Mouse (Mus musculus): ENCODE data around the gene Slc39a8. TPM values are rescaled to one million over a fixed set of nuclear protein-coding genes. Genes with fewer than 3 reads are reported as not detected.

The Slc39a8 gene
- polyA plus RNA-seq, 1 experiment from 2014 or later = 51.7 TPM

- H3K9me3 ChIP-seq (replicated peaks; ENCODE audit: control insufficient read depth, low read length) = no peaks in the 10 kb centered on the region
- no peak overlapping the region for H3K4me2 ChIP-seq
- no peak overlapping the region for H3K9ac ChIP-seq (ENCODE audit: low read depth, low read length)
- no peaks in the 10 kb centered on the region for H3K36me3 ChIP-seq (ENCODE audit: control insufficient read depth, insufficient read depth, low read length)
- H3K4me3 ChIP-seq (ENCODE audit: low read depth, low read length) = no peak overlapping the region
- no peak overlapping the region for H3K27ac ChIP-seq (ENCODE audit: low read depth, low read length)
- WGBS (ENCODE audit: insufficient replicate concordance) = 94% methylated on average over 6 of the region's 6 CpGs
- no peak for ATAC-seq (replicated peaks; ENCODE audit: insufficient number of reproducible peaks, low FRiP score, low TSS enrichment)
- no peaks in the 10 kb centered on the region for H3K27me3 ChIP-seq (ENCODE audit: control insufficient read depth, insufficient read depth, low read length)
- no peaks in the 10 kb centered on the region for H3K4me1 ChIP-seq (ENCODE audit: control insufficient read depth, insufficient read depth, low read length)
These were observed 53.0 kb downstream of the Slc39a8 start for GRCm38 (mm10) chr3:135878048-135878447.

- Histone ChIP-seq H3K27me3 (ENCODE audit: control insufficient read depth, insufficient read depth, low read length) (no peaks in the 10 kb centered on the region), H3K4me1 (ENCODE audit: control insufficient read depth, insufficient read depth, low read length) (no peaks in the 10 kb centered on the region), H3K4me3 (ENCODE audit: low read depth, low read length) (no peak overlapping the region), H3K9me3 (replicated peaks; ENCODE audit: control insufficient read depth, low read length) (no peaks in the 10 kb centered on the region), H3K9ac (ENCODE audit: low read depth, low read length) (no peak overlapping the region), H3K4me2 (no peak overlapping the region), H3K36me3 (ENCODE audit: control insufficient read depth, insufficient read depth, low read length) (0 out of 2 replicates have a peak, but pooled peaks cover 2% of the 10 kb centered on the region), H3K27ac (ENCODE audit: low read depth, low read length) (no peak overlapping the region)
- WGBS (ENCODE audit: insufficient replicate concordance) = 77% methylated on average over 12 of the region's 12 CpGs
- no peak for ATAC-seq (replicated peaks; ENCODE audit: insufficient number of reproducible peaks, low FRiP score, low TSS enrichment)
These were observed 61.0 kb downstream of the Slc39a8 start for GRCm38 (mm10) chr3:135885927-135886658.

GRCm38 (mm10) chr3:135886659-135887027 lies 61.6 kb downstream of the Slc39a8 start:
- H3K4me3 ChIP-seq (ENCODE audit: low read depth, low read length) = no peak overlapping the region
- H3K36me3 ChIP-seq (ENCODE audit: control insufficient read depth, insufficient read depth, low read length) = 0 out of 2 replicates have a peak, but pooled peaks cover 2% of the 10 kb centered on the region
- H3K9me3 ChIP-seq (replicated peaks; ENCODE audit: control insufficient read depth, low read length) = no peaks in the 10 kb centered on the region
- no peaks in the 10 kb centered on the region for H3K4me1 ChIP-seq (ENCODE audit: control insufficient read depth, insufficient read depth, low read length)
- no peaks in the 10 kb centered on the region for H3K27me3 ChIP-seq (ENCODE audit: control insufficient read depth, insufficient read depth, low read length)
- no peak overlapping the region for H3K27ac ChIP-seq (ENCODE audit: low read depth, low read length)
- WGBS (ENCODE audit: insufficient replicate concordance) = 51% methylated on average over 12 of the region's 12 CpGs
- no peak overlapping the region for H3K9ac ChIP-seq (ENCODE audit: low read depth, low read length)
- ATAC-seq (replicated peaks; ENCODE audit: insufficient number of reproducible peaks, low FRiP score, low TSS enrichment) = no peak
- H3K4me2 ChIP-seq = no peak overlapping the region

GRCm38 (mm10) chr3:135887033-135887855 lies 62.2 kb downstream of the Slc39a8 start:
- WGBS (ENCODE audit: insufficient replicate concordance) = 80% methylated on average over 9 of the region's 9 CpGs

GRCm38 (mm10) chr3:135887856-135888155 lies 62.7 kb downstream of the Slc39a8 start:
- no peak overlapping the region for H3K9ac ChIP-seq (ENCODE audit: low read depth, low read length)
- ATAC-seq (replicated peaks; ENCODE audit: insufficient number of reproducible peaks, low FRiP score, low TSS enrichment) = no peak
- WGBS (ENCODE audit: insufficient replicate concordance) = 85% methylated on average over 5 of the region's 5 CpGs

More at GRCm38 (mm10) chr3:135887033-135887855, 62.2 kb downstream of the Slc39a8 start:
- Histone ChIP-seq H3K4me3 (ENCODE audit: low read depth, low read length) (no peak overlapping the region), H3K27me3 (ENCODE audit: control insufficient read depth, insufficient read depth, low read length) (no peaks in the 10 kb centered on the region), H3K27ac (ENCODE audit: low read depth, low read length) (no peak overlapping the region), H3K4me2 (no peak overlapping the region), H3K9me3 (replicated peaks; ENCODE audit: control insufficient read depth, low read length) (no peaks in the 10 kb centered on the region), H3K9ac (ENCODE audit: low read depth, low read length) (no peak overlapping the region), H3K4me1 (ENCODE audit: control insufficient read depth, insufficient read depth, low read length) (no peaks in the 10 kb centered on the region), H3K36me3 (ENCODE audit: control insufficient read depth, insufficient read depth, low read length) (0 out of 2 replicates have a peak, but pooled peaks cover 2% of the 10 kb centered on the region)
- no peak for ATAC-seq (replicated peaks; ENCODE audit: insufficient number of reproducible peaks, low FRiP score, low TSS enrichment)

GRCm38 (mm10) chr3:135889401-135889800 lies 64.3 kb downstream of the Slc39a8 start:
- H3K9ac ChIP-seq (ENCODE audit: low read depth, low read length) = no peak overlapping the region
- H3K27ac ChIP-seq (ENCODE audit: low read depth, low read length) = no peak overlapping the region
- H3K27me3 ChIP-seq (ENCODE audit: control insufficient read depth, insufficient read depth, low read length) = no peaks in the 10 kb centered on the region
- ATAC-seq (replicated peaks; ENCODE audit: insufficient number of reproducible peaks, low FRiP score, low TSS enrichment) = no peak
- H3K36me3 ChIP-seq (ENCODE audit: control insufficient read depth, insufficient read depth, low read length) = 0 out of 2 replicates have a peak, but pooled peaks cover 2% of the 10 kb centered on the region
- no peaks in the 10 kb centered on the region for H3K4me1 ChIP-seq (ENCODE audit: control insufficient read depth, insufficient read depth, low read length)
- H3K4me3 ChIP-seq (ENCODE audit: low read depth, low read length) = no peak overlapping the region
- H3K9me3 ChIP-seq (replicated peaks; ENCODE audit: control insufficient read depth, low read length) = no peaks in the 10 kb centered on the region
- no peak overlapping the region for H3K4me2 ChIP-seq

More at GRCm38 (mm10) chr3:135887856-135888155, 62.7 kb downstream of the Slc39a8 start:
- Histone ChIP-seq H3K4me2 (no peak overlapping the region), H3K4me3 (ENCODE audit: low read depth, low read length) (no peak overlapping the region), H3K27ac (ENCODE audit: low read depth, low read length) (no peak overlapping the region), H3K4me1 (ENCODE audit: control insufficient read depth, insufficient read depth, low read length) (no peaks in the 10 kb centered on the region), H3K27me3 (ENCODE audit: control insufficient read depth, insufficient read depth, low read length) (no peaks in the 10 kb centered on the region), H3K36me3 (ENCODE audit: control insufficient read depth, insufficient read depth, low read length) (0 out of 2 replicates have a peak, but pooled peaks cover 2% of the 10 kb centered on the region), H3K9me3 (replicated peaks; ENCODE audit: control insufficient read depth, low read length) (no peaks in the 10 kb centered on the region)

- 77% methylated on average over 1 of the region's 1 CpGs for WGBS (ENCODE audit: insufficient replicate concordance)
- Histone ChIP-seq H3K4me1 (ENCODE audit: control insufficient read depth, insufficient read depth, low read length) (no peaks in the 10 kb centered on the region), H3K9me3 (replicated peaks; ENCODE audit: control insufficient read depth, low read length) (no peaks in the 10 kb centered on the region), H3K9ac (ENCODE audit: low read depth, low read length) (no peak overlapping the region), H3K36me3 (ENCODE audit: control insufficient read depth, insufficient read depth, low read length) (no peaks in the 10 kb centered on the region), H3K27me3 (ENCODE audit: control insufficient read depth, insufficient read depth, low read length) (no peaks in the 10 kb centered on the region), H3K4me3 (ENCODE audit: low read depth, low read length) (no peak overlapping the region), H3K4me2 (no peak overlapping the region), H3K27ac (ENCODE audit: low read depth, low read length) (no peak overlapping the region)
- ATAC-seq (replicated peaks; ENCODE audit: insufficient number of reproducible peaks, low FRiP score, low TSS enrichment) = no peak
These were observed 78.3 kb downstream of the Slc39a8 start for GRCm38 (mm10) chr3:135903366-135903765.

GRCm38 (mm10) chr3:135904881-135905280 lies 79.8 kb downstream of the Slc39a8 start:
- Histone ChIP-seq H3K27ac (ENCODE audit: low read depth, low read length) (no peak overlapping the region), H3K4me3 (ENCODE audit: low read depth, low read length) (no peak overlapping the region), H3K4me2 (no peak overlapping the region), H3K4me1 (ENCODE audit: control insufficient read depth, insufficient read depth, low read length) (no peaks in the 10 kb centered on the region), H3K9me3 (replicated peaks; ENCODE audit: control insufficient read depth, low read length) (no peaks in the 10 kb centered on the region), H3K27me3 (ENCODE audit: control insufficient read depth, insufficient read depth, low read length) (no peaks in the 10 kb centered on the region), H3K9ac (ENCODE audit: low read depth, low read length) (no peak overlapping the region), H3K36me3 (ENCODE audit: control insufficient read depth, insufficient read depth, low read length) (no peaks in the 10 kb centered on the region)
- WGBS (ENCODE audit: insufficient replicate concordance) = 68% methylated on average over 6 of the region's 6 CpGs
- no peak for ATAC-seq (replicated peaks; ENCODE audit: insufficient number of reproducible peaks, low FRiP score, low TSS enrichment)

Data from heart, embryonic 11.5 days (tissue).